Mouse (Mus musculus) left cerebral cortex, adult 2 months (tissue): Measurements from ENCODE around the gene Ablim2. TPM values are rescaled to one million over a fixed set of nuclear protein-coding genes. Genes with fewer than 3 reads are reported as not detected.

Source experiments
- DNase-seq, 2 experiments: peaks; one replicate each; pipeline ENCODE4 v3.0.0; 2021 to 2022; ENCODE audit warnings: low spot score in 2 of 2, mixed read lengths in 1 of 2; ENCODE audit errors: extremely low spot score in 1 of 2
- H3K27ac ChIP-seq: fragments of 200-600 bp; 2 replicates; pipeline ENCODE4 v1.8.1; 2022
- H3K4me3 ChIP-seq: fragments of 200-600 bp; 2 replicates; pipeline ENCODE4 v1.8.1; 2022
- CTCF ChIP-seq: fragments of 200-600 bp; IDR thresholded peaks from 2 replicates; pipeline ENCODE4 v1.8.1; 2022; ENCODE audit warnings: antibody characterized with exemption, mild to moderate bottlenecking, moderate library complexity
- intact Hi-C: fragments of 180-260 bp; cut with DNase I; formaldehyde crosslinking; loops from one replicate; pipeline ENCODE4 v1.15.1; 2025
- total RNA-seq, 2 experiments: library from RNA; stranded (reverse); gene quantifications; 2 replicates each; pipeline ENCODE4 v1.2.3; 2021

Gene Ablim2
- total RNA-seq, 2 experiments from 2014 or later: 191 to 208 TPM

GRCm38 (mm10) chr5:35905283-35905682 is 147.6 kb downstream of the Ablim2 start:
- Histone ChIP-seq H3K27ac (no peak overlapping the region), H3K4me3 (no peak overlapping the region)
- no peak for DNase-seq
- no peak for TF ChIP-seq CTCF
- intact Hi-C loops: no loop called here

GRCm38 (mm10) chr5:35907090-35907489 is 149.4 kb downstream of the Ablim2 start:
- no peak for DNase-seq
- Histone ChIP-seq H3K4me3 (no peak overlapping the region), H3K27ac (no peak overlapping the region; the same call in 1 of the 2 replicates)
- no peak for TF ChIP-seq CTCF
- intact Hi-C loops: no loop called here

- Histone ChIP-seq H3K27ac (peak overlapping the region; percentile 41), H3K4me3 (no peak overlapping the region)
- intact Hi-C loops: no loop called here
- peak; percentile 47 to 56 for DNase-seq
- TF ChIP-seq CTCF: no peak
Measured at GRCm38 (mm10) chr5:35907633-35908426, 150.2 kb downstream of the Ablim2 start.

GRCm38 (mm10) chr5:35908626-35909443 is 151.2 kb downstream of the Ablim2 start:
- H3K4me3 ChIP-seq: no peak overlapping the region
- intact Hi-C loops: no loop called here
- H3K27ac ChIP-seq: peak overlapping the region; percentile 41

GRCm38 (mm10) chr5:35915629-35916300 is 158.1 kb downstream of the Ablim2 start:
- Histone ChIP-seq H3K4me3 (no peak overlapping the region), H3K27ac (peak overlapping the region; percentile 38)

More at GRCm38 (mm10) chr5:35908626-35909443, 151.2 kb downstream of the Ablim2 start:
- no peak for TF ChIP-seq CTCF
- no peak for DNase-seq

GRCm38 (mm10) chr5:35916666-35917065 is 159.0 kb downstream of the Ablim2 start:
- Histone ChIP-seq H3K27ac (no peak overlapping the region), H3K4me3 (no peak overlapping the region)
- no peak for DNase-seq
- intact Hi-C loops: no loop called here
- TF ChIP-seq CTCF: no peak

More at GRCm38 (mm10) chr5:35915629-35916300, 158.1 kb downstream of the Ablim2 start:
- intact Hi-C loops: no loop called here
- no peak for TF ChIP-seq CTCF
- no peak for DNase-seq

- no peak overlapping the region for H3K4me3 ChIP-seq
- intact Hi-C loops: no loop called here
- no peak for DNase-seq
- H3K27ac ChIP-seq: peak overlapping the region; percentile 50; the same call in 1 of the 2 replicates
- TF ChIP-seq CTCF: no peak
Measured at GRCm38 (mm10) chr5:35918387-35918786, 160.7 kb downstream of the Ablim2 start.

GRCm38 (mm10) chr5:35920076-35920475 is 162.4 kb downstream of the Ablim2 start:
- Histone ChIP-seq H3K4me3 (no peak overlapping the region), H3K27ac (no peak overlapping the region)
- TF ChIP-seq CTCF: no peak
- no peak for DNase-seq
- intact Hi-C loops: no loop called here

- Histone ChIP-seq H3K4me3 (no peak overlapping the region), H3K27ac (no peak overlapping the region)
- intact Hi-C loops: no loop called here
- no peak for DNase-seq
- no peak for TF ChIP-seq CTCF
Measured at GRCm38 (mm10) chr5:35920557-35920956, 162.9 kb downstream of the Ablim2 start.

GRCm38 (mm10) chr5:35921141-35921540 is 163.5 kb downstream of the Ablim2 start:
- intact Hi-C loops: no loop called here
- H3K4me3 ChIP-seq: no peak overlapping the region
- H3K27ac ChIP-seq: peak overlapping the region; percentile 2; the same call in 1 of the 2 replicates
- TF ChIP-seq CTCF: no peak
- DNase-seq: no peak

GRCm38 (mm10) chr5:35921595-35922254 is 164.0 kb downstream of the Ablim2 start:
- Histone ChIP-seq H3K4me3 (no peak overlapping the region), H3K27ac (peak overlapping the region; percentile 2; the same call in 1 of the 2 replicates)
- DNase-seq: no peak
- no peak for TF ChIP-seq CTCF
- intact Hi-C loops: no loop called here
